Mouse (Mus musculus) embryonic facial prominence, embryonic 14.5 days (tissue): ENCODE measurements around the gene 2300009A05Rik. TPM values are rescaled to one million over a fixed set of nuclear protein-coding genes. Genes with fewer than 3 reads are reported as not detected.

Experiments used
- ATAC-seq: fragments of 200-750 bp; cut with Nextera tagmentation; 2 replicates; pipeline ENCODE4 v1.8.0; 2017; ENCODE audit warnings: low read depth, moderate number of reproducible peaks, moderate TSS enrichment
- DNase-seq: peaks from one replicate; pipeline ENCODE4 v3.0.0-alpha.2; 2015; ENCODE audit warnings: low spot score
- H3K27ac ChIP-seq: fragments of 300-500 bp; sonication (generic); replicated peaks from 2 replicates; pipeline ENCODE4 v1.5.1; 2014; ENCODE audit warnings: low read depth, mild to moderate bottlenecking, low read length, moderate library complexity
- H3K27me3 ChIP-seq: fragments of 300-500 bp; sonication (generic); replicated peaks from 2 replicates; pipeline ENCODE4 v1.6.1; 2014; ENCODE audit warnings: low read length; ENCODE audit not compliant: control insufficient read depth, insufficient read depth
- H3K36me3 ChIP-seq: fragments of 300-500 bp; sonication (generic); 2 replicates; pipeline ENCODE4 v1.6.1; 2014; ENCODE audit warnings: low read length, mixed read lengths; ENCODE audit not compliant: control insufficient read depth, insufficient read depth
- H3K4me1 ChIP-seq: fragments of 300-500 bp; sonication (generic); 2 replicates; pipeline ENCODE4 v1.6.1; 2014; ENCODE audit warnings: antibody characterized with exemption, low read length; ENCODE audit not compliant: control insufficient read depth, insufficient read depth
- H3K4me2 ChIP-seq: fragments of 300-500 bp; sonication (generic); 2 replicates; pipeline ENCODE4 v1.6.1; 2014; ENCODE audit warnings: low read depth, mild to moderate bottlenecking, low read length, moderate library complexity, mixed read lengths
- H3K4me3 ChIP-seq: fragments of 300-500 bp; sonication (generic); 2 replicates; pipeline ENCODE4 v1.5.1; 2014; ENCODE audit warnings: low read depth, mild to moderate bottlenecking, low read length
- H3K9ac ChIP-seq: fragments of 300-500 bp; sonication (generic); 2 replicates; pipeline ENCODE4 v1.6.1; 2014; ENCODE audit warnings: low read depth, mild to moderate bottlenecking, low read length, moderate library complexity, mixed read lengths
- H3K9me3 ChIP-seq: fragments of 300-500 bp; sonication (generic); 2 replicates; pipeline ENCODE4 v1.6.1; 2016; ENCODE audit warnings: low read length; ENCODE audit not compliant: control insufficient read depth
- WGBS: fragments of 180-500 bp; shearing (Covaris S2); extraction: QIAGEN DNeasy Blood & Tissue Kit; methylation state at CpG from one replicate; pipeline ENCODE4 v1.1.7; 2014; 5-methylcytosine and 5-hydroxymethylcytosine counted together
- polyA plus RNA-seq: library from polyadenylated mRNA; unstranded; fragments of >200 nt; fragmentation: Nextera tagmentation; extraction: Ambion mirVana; gene quantifications from 2 replicates; pipeline ENCODE4 v1.2.1, GENCODE M21; 2014

Gene 2300009A05Rik
- polyA plus RNA-seq, 1 experiment from 2014 or later: 39.0 TPM

DNA sequence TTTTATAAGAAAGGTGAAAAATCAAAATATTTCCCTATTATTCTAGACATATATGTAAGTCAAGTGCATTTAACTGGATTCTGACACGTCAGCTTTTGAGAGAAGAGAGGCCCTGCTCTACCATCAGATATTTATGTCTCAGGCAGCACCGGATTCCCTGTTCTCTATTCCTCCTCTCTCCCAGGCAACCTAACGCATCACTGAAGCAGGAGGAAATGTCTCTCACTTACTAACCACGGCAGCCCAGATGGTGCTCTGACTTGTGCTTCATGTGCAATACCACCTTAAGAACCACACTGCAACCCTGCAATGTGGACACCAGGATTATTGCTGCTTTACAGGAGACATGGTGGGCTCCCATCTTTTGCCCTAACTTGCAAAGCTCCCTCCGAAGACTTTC is 40.0 kb downstream of the 2300009A05Rik start:
- H3K27me3 ChIP-seq: no peaks in the 10 kb centered on the region
- no peaks in the 10 kb centered on the region for H3K9me3 ChIP-seq
- no peaks in the 10 kb centered on the region for H3K4me1 ChIP-seq
- no peak overlapping the region for H3K4me2 ChIP-seq
- H3K9ac ChIP-seq: no peak overlapping the region
- no peak overlapping the region for H3K4me3 ChIP-seq
- 85% methylated on average over 5 of the region's 5 CpGs for WGBS
- no peak for DNase-seq
- no peak for ATAC-seq
- no peak overlapping the region for H3K27ac ChIP-seq
- peaks cover 16% of the 10 kb centered on the region; the same call in 1 of the 2 replicates for H3K36me3 ChIP-seq

DNA sequence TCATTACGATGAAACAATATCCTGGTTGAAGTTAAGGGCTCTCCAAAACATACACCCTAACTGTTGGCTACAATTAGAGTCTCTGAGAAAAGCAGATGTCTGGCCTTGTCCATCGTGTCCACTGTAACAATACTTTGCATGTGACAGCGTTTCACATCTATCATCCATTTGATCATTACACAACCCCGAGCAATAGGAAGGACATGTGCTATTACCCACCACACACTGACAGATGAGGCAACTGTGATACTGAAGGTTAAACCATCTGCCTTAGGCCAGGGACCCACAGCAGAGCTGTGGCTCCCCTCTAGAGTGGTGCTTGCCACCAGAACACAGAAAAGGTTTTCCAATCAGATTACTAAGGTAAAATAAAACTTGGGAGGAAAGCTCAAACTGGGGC is 42.3 kb downstream of the 2300009A05Rik start:
- Histone ChIP-seq H3K4me3 (no peak overlapping the region), H3K9ac (no peak overlapping the region), H3K27me3 (no peaks in the 10 kb centered on the region), H3K27ac (no peak overlapping the region), H3K4me2 (no peak overlapping the region), H3K36me3 (peaks cover 14% of the 10 kb centered on the region; the same call in 1 of the 2 replicates), H3K9me3 (no peaks in the 10 kb centered on the region), H3K4me1 (no peaks in the 10 kb centered on the region)
- DNase-seq (no peak), ATAC-seq (no peak)
- WGBS: 78% methylated on average over 4 of the region's 4 CpGs

DNA sequence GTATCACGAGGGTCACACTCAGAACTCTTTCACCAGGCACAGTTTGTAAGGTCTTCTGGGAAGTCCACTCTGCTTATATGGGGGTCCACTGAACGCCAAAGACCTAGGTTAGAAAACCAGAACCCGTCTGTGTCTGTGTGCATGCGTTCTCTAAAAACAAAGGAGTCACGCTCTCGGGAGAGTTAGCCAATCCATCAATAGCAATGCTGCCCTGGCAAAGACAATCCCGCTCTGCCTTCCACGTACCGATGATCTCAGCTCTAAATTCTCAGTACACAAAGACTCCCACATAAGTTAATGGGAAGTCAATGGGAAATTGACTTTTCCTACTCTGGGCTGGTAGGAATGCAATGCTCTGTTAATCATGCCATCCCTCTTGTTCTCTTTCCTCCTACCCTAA is 42.8 kb downstream of the 2300009A05Rik start:
- WGBS: 85% methylated on average over 9 of the region's 9 CpGs
- DNase-seq: no peak
- Histone ChIP-seq H3K36me3 (peaks cover 12% of the 10 kb centered on the region; the same call in 1 of the 2 replicates), H3K27me3 (no peaks in the 10 kb centered on the region), H3K4me2 (no peak overlapping the region), H3K27ac (no peak overlapping the region), H3K9ac (no peak overlapping the region), H3K9me3 (no peaks in the 10 kb centered on the region), H3K4me3 (no peak overlapping the region), H3K4me1 (no peaks in the 10 kb centered on the region)
- ATAC-seq: no peak

DNA sequence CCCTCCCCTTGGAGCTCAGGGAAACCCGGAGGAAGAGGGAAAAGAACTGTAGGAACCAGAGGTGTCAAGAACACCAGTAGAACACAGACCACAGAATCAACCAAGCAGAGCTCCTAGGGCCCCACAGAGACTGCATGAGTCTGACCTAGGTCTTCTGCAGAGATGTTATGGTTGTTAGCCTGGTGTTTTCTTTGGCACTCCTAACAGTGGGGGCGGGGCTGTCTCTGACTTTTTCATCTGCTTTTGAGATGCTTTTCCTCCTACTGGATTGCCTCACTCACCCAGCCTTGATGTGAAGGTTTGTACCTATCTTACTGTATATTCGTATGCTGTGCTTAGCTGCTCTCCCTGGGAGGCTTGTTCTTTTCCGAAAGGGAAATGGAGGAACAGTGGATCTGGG is 44.9 kb downstream of the 2300009A05Rik start:
- Histone ChIP-seq H3K4me3 (no peak overlapping the region), H3K9me3 (no peaks in the 10 kb centered on the region), H3K4me1 (no peaks in the 10 kb centered on the region), H3K9ac (no peak overlapping the region), H3K27ac (no peak overlapping the region), H3K4me2 (no peak overlapping the region), H3K27me3 (no peaks in the 10 kb centered on the region), H3K36me3 (peaks cover 20% of the 10 kb centered on the region; the same call in 1 of the 2 replicates)
- WGBS: 76% methylated on average over 4 of the region's 4 CpGs
- ATAC-seq (no peak), DNase-seq (no peak)

DNA sequence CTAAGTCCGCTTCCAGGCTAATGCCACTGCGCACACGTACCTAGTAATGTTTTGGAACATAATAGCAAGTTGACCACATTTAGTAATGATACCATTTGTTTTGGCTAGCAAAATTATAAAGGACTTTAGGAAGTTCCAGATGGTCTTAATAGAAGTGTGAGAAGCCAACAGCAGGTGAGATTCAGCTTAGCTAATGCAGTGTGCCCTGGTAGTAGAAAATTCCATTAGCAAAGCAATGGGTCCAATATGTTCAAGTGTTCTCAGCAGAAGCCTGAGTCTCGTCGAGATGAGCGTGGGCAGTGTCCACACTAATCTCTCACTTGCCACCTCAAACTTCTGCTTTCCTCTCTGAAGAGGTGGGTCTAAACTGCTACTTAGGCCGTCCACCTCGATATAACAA is 49.0 kb downstream of the 2300009A05Rik start:
- Histone ChIP-seq H3K27me3 (no peaks in the 10 kb centered on the region), H3K9me3 (no peaks in the 10 kb centered on the region), H3K36me3 (0 out of 2 replicates have a peak, but pooled peaks cover 8% of the 10 kb centered on the region), H3K27ac (no peak overlapping the region), H3K4me2 (no peak overlapping the region), H3K4me3 (no peak overlapping the region), H3K4me1 (no peaks in the 10 kb centered on the region), H3K9ac (no peak overlapping the region)
- no peak for DNase-seq
- WGBS: 89% methylated on average over 8 of the region's 8 CpGs
- ATAC-seq: no peak

DNA sequence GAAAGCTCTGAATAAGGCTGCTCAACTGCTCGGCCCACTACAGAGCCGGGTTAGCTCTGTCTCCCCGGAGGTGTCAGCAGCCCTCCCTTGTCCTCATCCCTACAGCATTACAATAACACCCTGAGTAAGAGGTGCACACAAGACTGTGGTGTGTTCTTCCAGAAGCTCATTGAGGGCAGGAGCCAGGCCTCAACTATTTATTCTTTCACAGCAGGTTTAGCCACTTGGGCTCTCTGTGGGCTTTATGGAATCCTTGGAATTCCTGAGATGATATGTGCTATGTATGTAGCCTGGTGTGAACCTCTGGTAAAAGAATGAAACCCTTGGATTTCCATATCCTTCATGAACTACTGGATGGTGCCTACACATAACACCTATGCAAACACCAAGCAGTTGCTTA is 49.8 kb downstream of the 2300009A05Rik start:
- Histone ChIP-seq H3K9ac (no peak overlapping the region), H3K4me2 (no peak overlapping the region), H3K27me3 (no peaks in the 10 kb centered on the region), H3K4me1 (no peaks in the 10 kb centered on the region), H3K36me3 (0 out of 2 replicates have a peak, but pooled peaks cover 12% of the 10 kb centered on the region), H3K4me3 (no peak overlapping the region), H3K27ac (no peak overlapping the region), H3K9me3 (no peaks in the 10 kb centered on the region)
- no peak for ATAC-seq
- no peak for DNase-seq
- 85% methylated on average over 3 of the region's 3 CpGs for WGBS

DNA sequence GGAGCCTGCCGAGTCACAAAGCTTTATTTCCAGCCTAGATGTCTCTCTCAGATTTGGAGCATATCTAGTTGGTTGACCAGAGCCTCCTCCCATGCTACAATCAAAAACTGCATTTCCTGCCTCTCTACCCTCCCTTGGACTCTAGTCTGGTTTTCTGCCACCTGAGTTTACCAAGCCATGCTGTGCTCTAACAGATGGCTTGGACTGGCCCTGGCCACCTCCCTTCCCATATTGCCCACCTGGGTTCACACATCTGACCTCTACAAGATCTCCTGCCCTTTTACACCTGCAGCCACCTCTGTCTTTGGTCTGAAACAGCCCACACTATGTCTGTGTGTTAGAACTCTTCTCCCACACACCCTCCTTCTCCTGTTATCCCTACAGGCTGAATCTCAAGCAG is 50.9 kb downstream of the 2300009A05Rik start:
- DNase-seq: no peak
- no peaks in the 10 kb centered on the region for H3K27me3 ChIP-seq
- H3K9me3 ChIP-seq: no peaks in the 10 kb centered on the region
- H3K4me2 ChIP-seq: no peak overlapping the region
- no peaks in the 10 kb centered on the region for H3K4me1 ChIP-seq
- 0 out of 2 replicates have a peak, but pooled peaks cover 12% of the 10 kb centered on the region for H3K36me3 ChIP-seq
- H3K27ac ChIP-seq: no peak overlapping the region
- no peak overlapping the region for H3K9ac ChIP-seq
- ATAC-seq: no peak
- WGBS: 85% methylated on average over 1 of the region's 1 CpGs
- H3K4me3 ChIP-seq: no peak overlapping the region

DNA sequence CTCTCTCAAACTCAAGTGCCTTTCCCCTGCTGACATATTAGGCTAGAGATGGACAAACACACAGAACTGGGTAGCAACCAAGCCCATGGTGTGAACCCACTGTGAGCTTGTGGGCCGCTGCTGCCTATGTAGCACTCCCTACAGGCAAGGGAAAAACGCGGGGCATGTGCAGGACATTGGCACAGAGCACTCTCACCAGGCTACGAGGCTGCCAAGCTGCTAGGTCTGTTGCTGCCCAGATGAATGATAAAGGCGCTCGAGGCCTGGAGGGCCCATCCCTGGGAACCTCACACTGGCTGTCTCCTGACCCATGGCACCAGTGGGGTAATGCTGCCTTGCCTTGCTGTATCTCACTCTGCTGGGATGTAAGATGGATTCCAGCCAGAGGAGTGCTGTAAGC is 53.0 kb downstream of the 2300009A05Rik start:
- H3K9ac ChIP-seq: no peak overlapping the region
- H3K27me3 ChIP-seq: no peaks in the 10 kb centered on the region
- ATAC-seq: no peak
- no peak overlapping the region for H3K4me3 ChIP-seq
- DNase-seq: no peak
- no peak overlapping the region for H3K4me2 ChIP-seq
- H3K4me1 ChIP-seq: no peaks in the 10 kb centered on the region
- WGBS: 84% methylated on average over 6 of the region's 6 CpGs
- H3K36me3 ChIP-seq: 0 out of 2 replicates have a peak, but pooled peaks cover 12% of the 10 kb centered on the region
- H3K9me3 ChIP-seq: no peaks in the 10 kb centered on the region
- H3K27ac ChIP-seq: no peak overlapping the region
